Mouse (Mus musculus) embryonic facial prominence, embryonic 14.5 days (tissue): ENCODE measurements around the gene Fkbp14. TPM values are rescaled to one million over a fixed set of nuclear protein-coding genes. Genes with fewer than 3 reads are reported as not detected.

Experiments
- ATAC-seq: fragments of 200-750 bp; cut with Nextera tagmentation; 2 replicates; pipeline ENCODE4 v1.8.0; 2017; ENCODE audit warnings: low read depth, moderate number of reproducible peaks, moderate TSS enrichment
- DNase-seq: peaks from one replicate; pipeline ENCODE4 v3.0.0-alpha.2; 2015; ENCODE audit warnings: low spot score
- H3K27ac ChIP-seq: fragments of 300-500 bp; sonication (generic); replicated peaks from 2 replicates; pipeline ENCODE4 v1.5.1; 2014; ENCODE audit warnings: low read depth, mild to moderate bottlenecking, low read length, moderate library complexity
- H3K27me3 ChIP-seq: fragments of 300-500 bp; sonication (generic); replicated peaks from 2 replicates; pipeline ENCODE4 v1.6.1; 2014; ENCODE audit warnings: low read length; ENCODE audit not compliant: control insufficient read depth, insufficient read depth
- H3K36me3 ChIP-seq: fragments of 300-500 bp; sonication (generic); 2 replicates; pipeline ENCODE4 v1.6.1; 2014; ENCODE audit warnings: low read length, mixed read lengths; ENCODE audit not compliant: control insufficient read depth, insufficient read depth
- H3K4me1 ChIP-seq: fragments of 300-500 bp; sonication (generic); 2 replicates; pipeline ENCODE4 v1.6.1; 2014; ENCODE audit warnings: antibody characterized with exemption, low read length; ENCODE audit not compliant: control insufficient read depth, insufficient read depth
- H3K4me2 ChIP-seq: fragments of 300-500 bp; sonication (generic); 2 replicates; pipeline ENCODE4 v1.6.1; 2014; ENCODE audit warnings: low read depth, mild to moderate bottlenecking, low read length, moderate library complexity, mixed read lengths
- H3K4me3 ChIP-seq: fragments of 300-500 bp; sonication (generic); 2 replicates; pipeline ENCODE4 v1.5.1; 2014; ENCODE audit warnings: low read depth, mild to moderate bottlenecking, low read length
- H3K9ac ChIP-seq: fragments of 300-500 bp; sonication (generic); 2 replicates; pipeline ENCODE4 v1.6.1; 2014; ENCODE audit warnings: low read depth, mild to moderate bottlenecking, low read length, moderate library complexity, mixed read lengths
- H3K9me3 ChIP-seq: fragments of 300-500 bp; sonication (generic); 2 replicates; pipeline ENCODE4 v1.6.1; 2016; ENCODE audit warnings: low read length; ENCODE audit not compliant: control insufficient read depth
- WGBS: fragments of 180-500 bp; shearing (Covaris S2); extraction: QIAGEN DNeasy Blood & Tissue Kit; methylation state at CpG from one replicate; pipeline ENCODE4 v1.1.7; 2014; 5-methylcytosine and 5-hydroxymethylcytosine counted together
- polyA plus RNA-seq: library from polyadenylated mRNA; unstranded; fragments of >200 nt; fragmentation: Nextera tagmentation; extraction: Ambion mirVana; gene quantifications from 2 replicates; pipeline ENCODE4 v1.2.1, GENCODE M21; 2014

The Fkbp14 gene
- polyA plus RNA-seq, 1 experiment from 2014 or later, result 81.1 TPM

DNA sequence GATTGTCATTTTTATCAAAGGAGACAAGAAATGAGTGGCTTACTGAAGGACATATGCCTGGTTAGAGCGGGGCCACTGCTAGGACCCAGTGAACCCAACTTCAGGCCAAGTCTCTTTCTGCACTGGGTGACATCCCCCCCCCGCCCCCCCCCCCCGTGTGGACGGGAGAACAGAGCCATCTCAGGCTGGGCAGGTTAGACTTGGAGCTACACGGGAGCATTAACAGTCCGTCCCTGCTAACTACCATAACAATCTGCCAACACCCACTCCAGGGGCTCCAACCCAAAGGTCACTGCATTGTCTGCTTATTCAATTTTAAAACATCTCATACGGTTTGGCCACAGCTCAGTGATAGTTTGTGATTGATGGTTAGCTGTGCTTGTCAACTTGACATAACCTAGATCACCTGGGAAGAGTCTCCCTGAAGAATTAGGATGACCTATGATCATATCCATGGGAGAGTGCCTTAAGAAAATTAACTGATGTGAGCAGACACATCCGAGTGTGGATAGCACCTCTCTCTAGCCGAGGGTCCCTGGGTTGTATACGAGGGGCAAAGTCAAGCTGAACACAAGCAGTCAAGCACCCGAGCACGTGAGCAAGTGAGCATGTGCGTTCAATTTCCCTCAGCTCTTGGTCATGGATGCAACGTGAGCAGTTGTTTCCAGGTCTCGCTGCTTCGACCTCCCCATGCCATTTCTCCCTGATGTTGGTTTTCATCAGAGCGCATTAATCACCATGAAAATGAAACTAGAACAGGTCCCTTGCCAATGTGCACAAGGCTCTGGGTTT lies 34.9 kb downstream of the Fkbp14 start:
- DNase-seq, result no peak
- WGBS, result 67% methylated on average over 14 of the region's 17 CpGs
- ATAC-seq, result no peak
- H3K4me2 ChIP-seq, result no peak overlapping the region
- no peaks in the 10 kb centered on the region for H3K9me3 ChIP-seq
- H3K36me3 ChIP-seq, result no peaks in the 10 kb centered on the region
- H3K27ac ChIP-seq, result no peak overlapping the region
- no peaks in the 10 kb centered on the region for H3K27me3 ChIP-seq
- H3K4me3 ChIP-seq, result no peak overlapping the region
- no peak overlapping the region for H3K9ac ChIP-seq
- H3K4me1 ChIP-seq, result peaks cover 4% of the 10 kb centered on the region; the same call in 1 of the 2 replicates

GRCm38 (mm10) chr6:54558466-54558865 lies 38.6 kb downstream of the Fkbp14 start:
- H3K27me3 ChIP-seq, result no peaks in the 10 kb centered on the region
- no peaks in the 10 kb centered on the region for H3K9me3 ChIP-seq
- DNase-seq (no peak), ATAC-seq (no peak)
- H3K36me3 ChIP-seq, result no peaks in the 10 kb centered on the region
- no peak overlapping the region for H3K9ac ChIP-seq
- H3K27ac ChIP-seq, result no peak overlapping the region
- H3K4me2 ChIP-seq, result no peak overlapping the region
- no peak overlapping the region for H3K4me3 ChIP-seq
- H3K4me1 ChIP-seq, result no peaks in the 10 kb centered on the region
- WGBS, result 66% methylated on average over 7 of the region's 7 CpGs

DNA sequence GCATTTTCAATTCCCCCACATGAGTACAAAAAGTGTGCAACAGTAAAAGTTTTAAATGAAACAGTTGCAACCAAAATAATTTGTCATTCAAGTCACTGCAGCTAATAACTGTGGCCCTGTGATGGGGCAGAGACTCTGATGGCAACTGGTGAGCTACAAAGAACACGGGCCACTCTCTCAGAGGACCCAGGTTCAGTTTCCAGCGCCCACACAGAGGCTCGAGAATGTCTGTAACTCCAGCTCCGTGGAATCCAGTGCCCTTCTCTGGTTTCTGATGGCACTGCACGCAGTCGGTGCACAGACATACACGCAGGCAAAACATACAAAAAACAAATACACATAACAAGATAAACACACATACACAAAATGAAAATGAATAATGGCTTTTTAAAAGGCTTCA lies 39.4 kb downstream of the Fkbp14 start:
- no peak overlapping the region for H3K4me3 ChIP-seq
- no peak overlapping the region for H3K27ac ChIP-seq
- H3K9me3 ChIP-seq, result no peaks in the 10 kb centered on the region
- H3K4me2 ChIP-seq, result no peak overlapping the region
- H3K9ac ChIP-seq, result no peak overlapping the region
- WGBS, result 90% methylated on average over 7 of the region's 7 CpGs
- H3K4me1 ChIP-seq, result no peaks in the 10 kb centered on the region
- ATAC-seq (no peak), DNase-seq (no peak)
- H3K36me3 ChIP-seq, result no peaks in the 10 kb centered on the region
- no peaks in the 10 kb centered on the region for H3K27me3 ChIP-seq

GRCm38 (mm10) chr6:54555816-54556215 lies 41.3 kb downstream of the Fkbp14 start:
- WGBS, result 67% methylated on average over 1 of the region's 1 CpGs
- Histone ChIP-seq H3K27ac (no peak overlapping the region), H3K4me3 (no peak overlapping the region), H3K9me3 (no peaks in the 10 kb centered on the region), H3K9ac (no peak overlapping the region), H3K4me2 (no peak overlapping the region), H3K4me1 (no peaks in the 10 kb centered on the region), H3K27me3 (no peaks in the 10 kb centered on the region), H3K36me3 (no peaks in the 10 kb centered on the region)
- no peak for ATAC-seq
- DNase-seq, result no peak

- Histone ChIP-seq H3K36me3 (no peaks in the 10 kb centered on the region), H3K9me3 (no peaks in the 10 kb centered on the region), H3K4me2 (no peak overlapping the region), H3K9ac (no peak overlapping the region), H3K27me3 (no peaks in the 10 kb centered on the region), H3K4me3 (no peak overlapping the region), H3K4me1 (0 out of 2 replicates have a peak, but pooled peaks cover 4% of the 10 kb centered on the region), H3K27ac (0 out of 2 replicates have a peak overlapping the region, but pooled peaks have one; percentile 10)
- peak; percentile 75 for DNase-seq
- peak; percentile 83 for ATAC-seq
- 44% methylated on average over 8 of the region's 8 CpGs for WGBS
Measured at GRCm38 (mm10) chr6:54554341-54555110, 42.6 kb downstream of the Fkbp14 start.

DNA sequence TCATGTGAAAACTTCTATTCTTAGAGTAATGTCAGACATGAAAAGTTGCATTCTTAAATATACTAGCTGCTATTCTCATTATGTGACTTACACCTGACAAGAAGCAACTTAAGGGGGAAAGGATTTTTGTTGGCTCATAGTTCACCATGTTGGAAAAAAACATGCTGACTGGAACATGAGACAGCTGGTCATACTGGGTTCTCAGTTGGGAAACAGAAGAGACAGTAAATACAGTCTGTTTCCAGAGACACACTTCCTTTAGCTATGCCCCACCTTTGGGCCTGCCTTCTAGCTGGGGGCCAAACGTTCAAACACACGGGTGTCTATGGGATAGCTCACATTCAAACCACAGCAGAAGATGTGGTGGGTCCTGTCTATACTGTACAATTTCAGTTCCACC lies 43.5 kb downstream of the Fkbp14 start:
- Histone ChIP-seq H3K27ac (0 out of 2 replicates have a peak overlapping the region, but pooled peaks have one; percentile 10), H3K36me3 (no peaks in the 10 kb centered on the region), H3K9me3 (no peaks in the 10 kb centered on the region), H3K4me3 (no peak overlapping the region), H3K27me3 (no peaks in the 10 kb centered on the region), H3K4me1 (0 out of 2 replicates have a peak, but pooled peaks cover 7% of the 10 kb centered on the region), H3K9ac (no peak overlapping the region), H3K4me2 (no peak overlapping the region)
- DNase-seq (no peak), ATAC-seq (no peak)
- WGBS, result 83% methylated on average over 2 of the region's 2 CpGs

DNA sequence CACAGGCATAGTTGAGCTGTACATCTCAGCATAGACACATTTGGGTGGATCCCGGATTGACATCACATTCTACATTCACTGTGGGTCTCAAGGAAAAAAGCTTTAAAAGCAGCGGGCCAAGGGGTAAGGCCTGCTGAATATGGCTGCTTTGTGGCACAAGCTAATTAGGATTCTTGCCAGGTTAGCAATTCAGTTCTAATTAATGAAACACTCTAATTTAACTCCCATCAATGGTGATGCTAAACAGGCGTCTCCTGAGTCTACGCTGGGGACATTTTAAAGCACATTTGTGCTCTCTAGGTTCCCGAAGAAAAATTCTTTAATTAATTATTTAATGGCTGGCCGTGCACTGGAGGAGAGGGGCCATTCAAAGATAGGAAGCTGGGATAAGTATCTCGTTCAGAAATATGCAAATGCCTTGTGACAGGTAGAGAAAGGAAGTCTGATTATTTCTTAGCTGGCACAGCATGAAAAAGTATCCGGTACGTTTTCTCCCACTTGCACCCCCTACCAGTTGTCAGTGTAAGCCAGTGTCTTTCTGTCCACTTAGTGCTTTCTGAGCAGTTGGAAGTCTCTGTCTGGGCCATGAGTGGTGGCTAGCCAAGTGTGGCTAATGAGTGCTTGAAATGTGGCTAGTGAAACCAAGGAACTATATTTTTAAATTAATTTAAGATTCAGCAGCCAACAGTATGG lies 44.2 kb downstream of the Fkbp14 start:
- H3K4me3 ChIP-seq, result no peak overlapping the region
- no peak overlapping the region for H3K27ac ChIP-seq
- H3K4me1 ChIP-seq, result 0 out of 2 replicates have a peak, but pooled peaks cover 13% of the 10 kb centered on the region
- H3K36me3 ChIP-seq, result no peaks in the 10 kb centered on the region
- ATAC-seq (no peak), DNase-seq (no peak)
- 73% methylated on average over 9 of the region's 9 CpGs for WGBS
- H3K27me3 ChIP-seq, result no peaks in the 10 kb centered on the region
- no peak overlapping the region for H3K4me2 ChIP-seq
- H3K9ac ChIP-seq, result no peak overlapping the region
- H3K9me3 ChIP-seq, result no peaks in the 10 kb centered on the region

GRCm38 (mm10) chr6:54550801-54551323 lies 46.2 kb downstream of the Fkbp14 start:
- no peak overlapping the region for H3K9ac ChIP-seq
- H3K27ac ChIP-seq, result no peak overlapping the region
- WGBS, result 65% methylated on average over 7 of the region's 7 CpGs
- H3K4me3 ChIP-seq, result no peak overlapping the region
- DNase-seq (no peak), ATAC-seq (no peak)
- H3K4me2 ChIP-seq, result no peak overlapping the region
- H3K9me3 ChIP-seq, result no peaks in the 10 kb centered on the region
- 0 out of 2 replicates have a peak, but pooled peaks cover 13% of the 10 kb centered on the region for H3K4me1 ChIP-seq
- H3K36me3 ChIP-seq, result no peaks in the 10 kb centered on the region
- no peaks in the 10 kb centered on the region for H3K27me3 ChIP-seq
